Mouse (Mus musculus) brain, adult 2 months (tissue): ENCODE data around the gene Gm42878.
A peak's percentile ranks its signal among the peaks of the same experiment; 100 is the strongest.
"Not testable (repeated sequence)": the region's sequence is repeated elsewhere in the genome, so short reads cannot be mapped to it uniquely, and the experiment has no call there.

Experiments used
- DNase-seq: peaks from one replicate; pipeline ENCODE4 v3.0.0; 2011; ENCODE audit warnings: low read depth, low spot score

Gm42878 gene

GRCm38 (mm10) chr5:121564468-121564895 is 19.2 kb upstream of the Gm42878 start:
- DNase-seq, result peak; percentile 86

- no peak for DNase-seq
Observed at GRCm38 (mm10) chr5:121562436-121562835, 17.2 kb upstream of the Gm42878 start.

- DNase-seq, result no peak
Observed at GRCm38 (mm10) chr5:121549196-121549595, 3.9 kb upstream of the Gm42878 start.

GRCm38 (mm10) chr5:121547084-121547483 is 1.8 kb upstream of the Gm42878 start:
- DNase-seq, result no peak

- DNase-seq, result peak; percentile 67
Observed at GRCm38 (mm10) chr5:121546530-121546895, 1.2 kb upstream of the Gm42878 start.

DNA sequence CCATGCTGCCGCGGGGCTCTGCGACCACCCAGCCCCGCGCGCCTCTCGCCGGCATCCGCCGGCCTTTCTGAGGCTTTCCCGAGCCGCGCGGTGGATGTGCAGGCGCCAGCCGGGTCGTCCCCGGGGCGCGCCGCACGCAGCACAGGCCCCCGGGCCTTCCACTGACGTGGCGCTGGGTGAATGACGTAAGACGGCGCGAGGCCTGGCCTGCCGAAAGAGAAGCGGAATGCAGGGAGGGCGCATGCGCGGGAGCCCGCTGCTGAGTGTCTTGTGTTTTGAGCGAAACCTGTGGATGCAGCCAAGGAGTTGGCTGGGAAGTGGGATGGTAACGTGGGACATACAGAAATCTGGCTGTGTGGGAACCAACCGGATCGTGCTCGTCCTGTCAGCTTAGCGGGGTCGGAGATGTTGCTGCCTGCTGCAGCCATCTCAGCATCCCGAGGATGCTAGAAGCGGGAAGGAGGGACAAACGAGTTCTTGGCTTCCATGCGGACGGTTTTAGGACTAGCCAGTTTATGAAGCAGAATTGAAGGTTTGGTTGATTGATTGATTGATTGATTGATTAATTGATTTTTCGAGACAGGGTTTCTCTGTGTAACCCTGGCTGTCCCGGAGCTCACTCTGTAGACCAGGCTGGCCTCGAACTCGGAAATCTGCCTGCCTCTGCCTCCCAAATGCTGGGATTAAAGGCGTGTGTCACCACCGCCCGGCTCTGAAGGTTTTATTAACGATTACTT is 679 bp upstream of the Gm42878 start, which contains the start of gene Mapkapk5:
TSS of gene Mapkapk5 (minus strand) at position 113 of the 737 bp plus-strand sequence.
- DNase-seq, result peak; percentile 98

DNA sequence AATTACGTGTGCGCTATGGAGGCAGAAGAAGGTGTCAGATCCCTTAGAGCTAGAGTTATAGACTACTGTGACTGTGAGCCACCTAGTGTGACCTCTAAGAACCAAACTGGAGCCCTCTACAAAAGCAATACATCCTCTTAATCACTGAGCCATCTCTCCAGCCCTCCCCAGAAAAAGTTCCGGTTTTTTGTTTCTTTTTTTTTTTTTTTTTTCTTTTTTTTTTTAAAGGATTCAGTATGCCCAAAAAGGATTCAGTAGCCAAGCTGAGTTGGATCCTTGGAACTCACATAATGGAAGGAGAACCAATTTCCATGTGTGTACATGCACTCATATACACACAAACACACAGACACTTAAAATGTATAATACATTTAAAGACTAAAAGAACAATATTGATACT is 1.9 kb downstream of the Gm42878 start:
- no peak for DNase-seq

- peak; percentile 42 for DNase-seq
Observed at GRCm38 (mm10) chr5:121541235-121541634, 4.0 kb downstream of the Gm42878 start.

- DNase-seq, result no peak
Observed at GRCm38 (mm10) chr5:121540066-121540465, 5.2 kb downstream of the Gm42878 start.

- DNase-seq, result no peak
Observed at GRCm38 (mm10) chr5:121537588-121537987, 7.7 kb downstream of the Gm42878 start.

DNA sequence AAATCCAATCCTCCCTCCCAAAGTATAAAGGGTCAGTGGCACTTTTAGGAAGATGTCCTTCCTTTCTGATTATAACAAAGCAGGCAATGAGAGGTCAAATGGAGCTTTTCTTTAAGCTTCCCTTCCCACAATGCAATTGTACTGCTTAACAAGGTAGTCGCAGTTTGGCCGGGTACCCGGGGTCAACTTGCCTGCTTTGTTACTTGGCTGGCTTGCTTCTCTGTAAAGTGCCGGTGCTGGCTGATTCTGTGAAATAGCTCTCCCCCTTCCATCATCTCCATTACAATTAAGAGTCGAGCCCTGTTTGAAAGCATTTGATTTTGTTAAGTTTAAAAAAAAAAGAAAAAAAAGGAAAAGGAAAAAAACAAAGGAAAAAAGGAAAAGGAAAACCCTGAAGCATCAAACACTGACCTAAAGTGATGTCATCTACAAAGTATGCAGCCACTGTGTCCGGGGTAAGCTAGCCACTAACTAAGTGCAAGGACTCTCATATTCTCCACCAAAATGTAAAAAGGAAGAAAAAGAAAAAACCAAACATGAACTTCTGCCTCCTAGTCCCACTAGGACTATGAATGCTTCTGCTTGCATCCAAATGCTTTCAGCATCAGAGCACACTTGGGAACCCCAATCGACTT is 8.2 kb downstream of the Gm42878 start:
- DNase-seq, result no peak

DNA sequence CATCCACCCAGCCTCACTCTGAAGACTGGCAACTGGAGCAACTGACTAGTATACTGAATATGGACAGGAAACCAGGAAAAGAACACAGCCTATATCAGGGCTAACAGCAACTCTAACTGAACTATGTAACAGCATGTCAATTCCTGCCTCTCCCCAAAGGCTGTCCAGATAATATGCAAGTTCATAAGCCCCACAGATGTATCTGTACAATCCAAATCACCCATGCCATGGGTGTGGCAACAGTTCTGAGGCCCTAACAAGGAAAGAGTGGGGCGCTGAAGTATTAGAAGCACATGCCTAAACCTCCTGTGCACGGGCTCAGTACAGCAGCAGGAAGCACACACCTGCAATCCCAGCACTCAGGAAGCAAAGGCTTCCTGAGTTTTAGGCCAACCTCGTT is 10.2 kb downstream of the Gm42878 start:
- DNase-seq, result no peak

- peak; percentile 45 for DNase-seq
Observed at GRCm38 (mm10) chr5:121534521-121534920, 10.8 kb downstream of the Gm42878 start.

GRCm38 (mm10) chr5:121526961-121527360 is 18.3 kb downstream of the Gm42878 start:
- DNase-seq, result no peak

DNA sequence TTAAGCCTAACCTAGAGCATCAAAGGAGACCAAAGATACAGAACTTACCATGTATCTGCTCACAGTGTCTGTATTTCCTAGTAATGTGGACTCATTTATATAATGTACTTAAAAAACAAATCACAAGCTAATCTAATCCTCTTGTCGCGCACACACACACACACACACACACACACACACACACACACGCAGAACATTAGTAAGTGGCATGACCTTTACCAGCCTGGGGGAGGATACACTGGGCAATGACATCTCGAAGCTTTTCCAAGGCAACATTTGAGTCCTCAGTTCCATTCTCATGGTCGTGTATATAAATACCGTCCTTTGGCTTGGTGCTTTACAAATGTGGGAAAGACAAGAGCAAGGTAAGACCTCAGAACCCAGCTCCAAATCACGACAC is 18.8 kb downstream of the Gm42878 start:
- DNase-seq, result no peak

DNA sequence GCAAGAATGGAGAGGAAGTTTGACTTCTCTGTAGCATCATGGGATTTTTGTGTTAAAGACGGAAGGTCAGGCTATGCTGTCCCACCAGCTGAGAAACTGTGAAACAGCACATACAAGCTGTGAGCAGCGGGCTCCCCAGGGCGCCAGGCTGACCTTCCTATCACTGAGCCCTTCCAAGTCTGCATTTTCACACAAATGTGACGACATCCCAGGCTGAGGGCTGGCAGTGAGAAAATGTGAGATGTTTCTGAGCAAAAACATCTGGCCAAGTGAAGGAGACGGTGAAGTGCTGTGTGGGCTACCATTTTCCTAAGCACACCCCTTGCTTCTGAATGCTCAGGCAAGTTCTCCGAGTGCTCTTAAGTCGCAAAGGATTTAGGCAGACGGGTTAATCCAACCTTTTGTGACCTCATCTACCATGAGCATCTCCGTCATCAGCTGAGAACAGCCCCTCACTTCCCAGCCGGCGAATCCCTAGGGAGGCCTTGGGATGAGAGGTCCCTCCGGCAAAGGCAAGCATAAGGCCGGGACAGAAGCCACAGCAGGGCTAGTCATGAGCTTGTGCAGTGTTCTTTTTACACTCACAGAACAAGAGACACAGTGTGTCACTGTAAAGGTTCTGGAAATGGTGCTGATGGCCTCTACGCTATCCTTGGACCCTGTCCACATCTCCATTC is 19.4 kb downstream of the Gm42878 start:
- DNase-seq, result no peak

DNA sequence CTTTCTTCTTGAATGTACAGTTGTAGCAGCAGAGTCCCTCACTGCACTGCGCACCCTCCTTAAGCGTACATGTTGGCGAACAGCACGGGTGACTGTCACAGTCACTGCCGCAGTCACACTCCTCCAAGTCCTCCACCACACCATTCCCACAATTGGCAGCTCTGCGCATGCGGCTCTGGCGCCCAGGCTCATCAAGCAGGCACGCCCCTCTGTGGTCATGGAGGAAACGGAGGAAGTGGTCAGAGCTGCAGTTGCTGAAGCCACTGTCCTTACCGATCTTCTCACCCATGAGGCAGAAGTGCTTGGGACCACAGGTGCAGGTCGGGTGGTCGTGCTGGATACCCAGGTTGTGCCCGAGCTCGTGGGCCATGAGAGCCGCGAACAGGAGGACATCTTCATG is 25.5 kb downstream of the Gm42878 start:
- not testable (repeated sequence) for DNase-seq

DNA sequence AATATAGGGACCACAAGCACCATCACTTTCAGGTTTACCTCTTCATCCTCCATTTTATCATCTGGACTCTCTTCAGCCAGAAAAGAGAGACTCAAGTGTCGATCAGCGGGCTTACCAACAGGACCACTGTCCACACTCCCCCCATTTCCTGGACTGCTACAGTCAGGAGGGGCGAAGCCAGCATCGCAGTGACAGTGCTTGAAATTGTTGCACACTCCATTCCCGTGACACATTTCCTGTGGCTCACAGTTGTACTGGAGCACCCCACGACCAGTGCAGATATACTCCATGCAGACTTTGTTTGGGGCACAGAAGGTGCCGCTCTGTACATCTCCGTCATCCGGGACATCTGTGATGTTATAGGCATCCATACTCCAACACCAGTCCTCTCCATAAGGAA is 26.3 kb downstream of the Gm42878 start:
- no peak for DNase-seq

DNA sequence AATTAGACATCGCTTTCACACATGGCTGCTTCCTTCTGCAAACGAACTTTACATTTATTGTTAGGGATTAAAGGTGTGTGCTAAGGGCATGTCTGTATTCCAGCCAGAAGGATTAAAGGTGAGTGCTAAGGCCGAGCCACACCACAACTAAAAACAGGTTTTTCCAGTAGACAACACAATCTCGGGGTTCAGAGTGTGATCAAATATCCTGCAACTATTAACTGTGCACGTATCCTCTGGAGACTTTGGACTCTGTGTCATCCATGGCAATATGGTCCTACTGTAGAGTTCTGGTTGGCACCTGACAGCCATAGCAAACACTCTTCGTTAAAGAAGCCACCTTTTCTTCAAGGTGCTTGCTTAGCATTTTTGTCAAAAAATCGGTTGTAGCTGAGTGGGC is 35.3 kb downstream of the Gm42878 start:
- no peak for DNase-seq

- no peak for DNase-seq
Observed at GRCm38 (mm10) chr5:121506846-121507245, 38.4 kb downstream of the Gm42878 start.

- no peak for DNase-seq
Observed at GRCm38 (mm10) chr5:121503231-121503630, 42.1 kb downstream of the Gm42878 start, which contains the start of gene Adam1b. Adam1b (minus strand) TSS chr5:121503435.

GRCm38 (mm10) chr5:121501424-121501996 is 43.8 kb downstream of the Gm42878 start:
- DNase-seq, result not testable (repeated sequence)
